Mouse (Mus musculus) regulatory T cell (primary cell): ENCODE measurements around the gene Ccdc122.
"Not testable (repeated sequence)": the region's sequence is repeated elsewhere in the genome, so short reads cannot be mapped to it uniquely, and the experiment has no call there.

Experiments
- in situ Hi-C: fragments of 300-600 bp; cut with MboI, MseI; formaldehyde crosslinking; loops from one replicate; pipeline ENCODE4 v1.15.1; 2025; ENCODE audit warnings: high pct_unique_total_duplicates

Gene Ccdc122

DNA sequence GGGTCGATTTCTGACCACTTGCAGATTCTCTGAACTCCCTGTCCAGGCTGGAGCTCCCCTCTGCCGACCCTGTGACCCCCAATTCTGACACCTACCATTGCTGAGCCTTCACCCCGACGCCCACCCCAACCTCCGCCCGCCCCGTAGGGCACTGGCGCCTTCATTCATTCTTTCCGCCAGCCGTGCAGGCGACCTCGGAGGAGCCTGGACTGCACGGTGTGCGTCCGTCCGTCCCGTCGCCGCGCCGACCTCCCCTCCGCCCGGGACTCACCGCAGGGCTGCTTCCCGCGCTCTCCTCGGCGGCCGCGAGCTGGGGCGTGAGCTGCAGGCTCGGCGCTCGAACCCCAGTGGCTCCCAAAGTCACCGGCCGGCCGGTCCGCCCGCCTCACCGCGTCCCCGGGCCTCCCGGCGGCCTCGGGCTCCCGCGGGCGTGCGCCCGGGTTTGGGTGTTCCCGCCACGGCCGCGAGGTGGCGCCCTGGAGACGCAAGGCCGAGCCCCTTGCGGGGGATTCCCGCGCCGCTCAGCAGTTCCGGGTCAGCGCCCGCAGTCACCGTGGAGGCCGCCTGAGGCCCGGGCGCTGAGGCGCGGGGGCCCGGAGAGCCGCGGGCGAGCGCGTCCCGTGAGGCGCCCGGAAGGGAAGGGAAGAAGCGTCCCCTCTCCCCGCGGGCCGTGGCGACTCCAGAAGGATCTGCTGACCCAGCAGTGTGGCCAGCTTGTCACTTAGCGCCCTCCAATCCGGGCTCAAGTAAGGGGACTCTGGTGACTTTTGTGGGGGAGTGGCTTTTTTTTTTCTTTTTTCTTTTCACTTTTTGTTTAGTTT, at the start of gene Ccdc122, which contains the start of gene Lacc1:
Ccdc122 (plus strand) TSS at position 547 of the 821 bp plus-strand sequence.
Lacc1 (minus strand) TSS at position 679 of the 821 bp plus-strand sequence.
- in situ Hi-C loops = no loop called here

GRCm38 (mm10) chr14:76990351-76990750, 46.2 kb upstream of the Ccdc122 start:
- in situ Hi-C loops = not testable (repeated sequence)

DNA sequence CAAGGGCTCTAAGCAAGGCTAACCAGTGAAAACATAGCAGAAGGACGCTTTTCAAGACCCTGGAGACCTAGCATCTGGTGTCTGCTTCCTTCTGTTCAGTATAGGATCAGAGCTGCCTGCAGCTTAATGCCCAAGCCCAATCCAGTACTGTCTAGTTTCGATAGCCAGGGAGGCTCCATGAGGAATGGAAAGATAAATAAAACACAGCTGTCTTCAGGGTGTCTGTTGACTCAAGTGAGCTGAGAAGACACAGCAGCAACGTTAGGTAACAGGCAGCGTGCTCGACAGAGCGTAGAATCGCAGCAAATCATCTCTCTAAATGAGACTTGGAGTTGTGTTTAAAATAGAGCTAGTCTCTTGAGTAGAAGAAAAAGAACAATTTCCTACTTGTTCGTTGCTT, 31.8 kb upstream of the Ccdc122 start:
- in situ Hi-C loops = loop anchor here (5.0 to 25.0 kb wide), 3 partner anchors 132 to 842 kb away; no protein-coding TSS in a partner anchor

DNA sequence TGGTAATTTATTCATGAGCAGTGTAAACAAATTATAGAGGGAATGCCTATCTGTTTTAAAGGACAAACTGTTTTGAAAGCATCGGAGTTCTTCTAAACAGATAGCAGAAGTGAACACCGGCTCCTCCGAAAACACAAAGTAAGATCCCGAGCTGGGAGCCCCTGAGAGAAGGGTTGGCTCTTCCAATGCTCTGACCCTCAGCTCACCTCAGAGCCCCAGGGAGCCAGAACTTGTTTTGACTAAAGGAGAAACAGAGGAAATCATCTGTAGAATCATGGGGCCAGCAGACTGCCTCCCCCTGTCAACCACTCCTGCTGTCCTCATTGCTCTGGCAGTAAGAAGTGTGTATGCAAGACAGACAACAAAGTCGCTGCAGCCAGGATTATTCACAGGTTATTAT, 31.0 kb upstream of the Ccdc122 start:
- in situ Hi-C loops = loop anchor here (5.0 to 25.0 kb wide), 3 partner anchors 133 to 843 kb away; no protein-coding TSS in a partner anchor

DNA sequence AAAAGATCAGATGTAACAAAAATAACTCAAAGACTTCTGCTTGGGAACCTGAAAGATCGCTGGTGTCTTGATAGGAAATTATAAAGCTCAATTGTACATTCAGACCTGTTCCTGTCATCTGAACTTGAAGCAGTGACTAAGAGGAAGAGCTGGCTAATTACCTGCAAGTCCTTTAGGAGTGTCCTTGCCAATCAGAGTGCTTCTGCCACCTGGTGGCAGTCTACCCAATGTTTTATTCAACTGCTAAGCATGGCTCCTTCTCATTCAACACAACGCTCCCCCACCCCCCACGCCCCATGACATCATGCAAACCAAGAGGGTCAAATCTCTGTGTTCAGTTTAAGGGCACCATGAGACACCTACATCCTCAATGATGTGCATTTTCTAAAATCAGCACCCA, 28.3 kb upstream of the Ccdc122 start:
- in situ Hi-C loops = loop anchor here (5.0 to 25.0 kb wide), 3 partner anchors 136 to 846 kb away; no protein-coding TSS in a partner anchor

DNA sequence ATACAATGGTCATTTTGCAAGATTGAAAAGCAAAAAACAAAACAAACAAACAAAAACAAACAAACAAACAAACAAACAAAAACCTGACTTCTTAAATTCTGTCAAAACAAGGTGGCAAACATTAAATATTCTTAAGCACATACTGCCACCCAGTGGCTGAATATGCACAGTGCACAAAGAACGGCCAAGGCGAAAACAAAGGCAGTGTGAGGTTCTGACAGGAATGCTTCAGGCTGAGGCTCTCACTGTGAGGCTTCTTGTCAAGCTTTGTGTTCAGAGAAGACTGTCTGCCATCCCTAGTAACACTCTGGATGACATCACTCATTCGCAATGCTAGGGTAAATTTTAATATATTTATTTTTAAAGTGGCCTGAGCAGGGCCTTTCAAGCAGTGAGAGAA, 24.8 kb upstream of the Ccdc122 start:
- in situ Hi-C loops = loop anchor here (25.0 kb wide), 1 partner anchor 850 kb away; no protein-coding TSS in a partner anchor

GRCm38 (mm10) chr14:77016783-77017182, 19.8 kb upstream of the Ccdc122 start:
- in situ Hi-C loops = loop anchor here (25.0 kb wide), 1 partner anchor 854 kb away; no protein-coding TSS in a partner anchor

DNA sequence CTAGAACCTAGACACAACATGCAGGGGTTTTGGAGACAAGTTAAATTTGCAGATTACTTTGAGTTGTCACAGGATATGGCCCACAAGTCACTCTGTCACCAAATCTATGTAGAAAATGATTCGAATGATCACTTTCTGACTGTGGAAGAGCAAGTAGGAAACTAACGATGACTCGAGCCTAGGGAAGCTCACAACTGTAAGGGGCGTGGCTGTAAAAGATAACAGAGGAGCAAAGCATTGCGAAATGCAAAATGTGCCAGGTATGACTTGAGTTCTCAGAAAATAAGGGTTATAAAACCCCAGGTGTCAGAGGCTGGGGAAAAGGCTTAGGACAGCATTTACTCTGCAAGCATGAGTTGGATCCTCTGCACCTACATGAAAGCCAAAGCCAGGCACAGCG, 19.4 kb upstream of the Ccdc122 start:
- in situ Hi-C loops = loop anchor here (25.0 kb wide), 1 partner anchor 855 kb away; no protein-coding TSS in a partner anchor

DNA sequence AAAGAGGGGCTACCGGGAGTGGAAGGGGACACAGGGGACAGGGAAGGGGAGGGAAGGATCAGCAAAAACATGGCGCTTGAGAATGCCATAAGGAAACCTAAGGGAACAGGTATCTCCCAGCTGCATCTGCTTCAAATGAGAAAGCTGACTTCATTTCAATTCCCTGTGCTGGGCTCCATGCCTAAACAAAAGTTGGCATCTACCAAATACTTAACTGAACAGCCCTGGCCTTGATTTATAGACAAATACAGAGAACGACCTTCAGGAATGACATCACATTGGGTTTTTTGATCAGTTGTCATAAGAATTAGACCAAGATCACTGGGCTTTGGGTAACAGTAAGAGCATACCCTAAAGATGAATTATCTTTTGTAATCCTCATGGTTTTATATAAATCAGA, 12.1 kb upstream of the Ccdc122 start:
- in situ Hi-C loops = loop anchor here (25.0 kb wide), 1 partner anchor 862 kb away; no protein-coding TSS in a partner anchor

GRCm38 (mm10) chr14:77029319-77030054, 7.1 kb upstream of the Ccdc122 start:
- in situ Hi-C loops = no loop called here

DNA sequence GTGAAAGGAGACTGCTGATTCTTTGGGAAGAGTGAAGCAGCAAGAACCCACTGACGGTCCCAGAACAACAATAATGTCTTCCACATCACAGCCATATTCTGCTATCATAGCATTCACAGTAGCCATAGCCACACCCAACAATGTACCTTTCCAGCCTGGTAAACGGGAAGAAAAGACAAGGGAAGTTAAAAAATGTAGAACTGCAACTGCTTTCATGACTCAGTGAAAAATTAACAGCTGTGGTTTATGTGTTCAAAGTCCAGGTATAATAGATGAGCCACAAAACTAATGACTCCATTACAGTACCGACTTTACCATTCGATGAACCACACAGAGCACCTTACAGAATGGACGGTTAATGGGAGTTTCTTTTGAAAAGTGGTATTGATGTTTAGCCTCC, 5.8 kb upstream of the Ccdc122 start:
- in situ Hi-C loops = no loop called here

- in situ Hi-C loops = no loop called here
Observed at GRCm38 (mm10) chr14:77032433-77032832, 4.1 kb upstream of the Ccdc122 start.

GRCm38 (mm10) chr14:77033391-77033790, 3.2 kb upstream of the Ccdc122 start:
- in situ Hi-C loops = no loop called here

DNA sequence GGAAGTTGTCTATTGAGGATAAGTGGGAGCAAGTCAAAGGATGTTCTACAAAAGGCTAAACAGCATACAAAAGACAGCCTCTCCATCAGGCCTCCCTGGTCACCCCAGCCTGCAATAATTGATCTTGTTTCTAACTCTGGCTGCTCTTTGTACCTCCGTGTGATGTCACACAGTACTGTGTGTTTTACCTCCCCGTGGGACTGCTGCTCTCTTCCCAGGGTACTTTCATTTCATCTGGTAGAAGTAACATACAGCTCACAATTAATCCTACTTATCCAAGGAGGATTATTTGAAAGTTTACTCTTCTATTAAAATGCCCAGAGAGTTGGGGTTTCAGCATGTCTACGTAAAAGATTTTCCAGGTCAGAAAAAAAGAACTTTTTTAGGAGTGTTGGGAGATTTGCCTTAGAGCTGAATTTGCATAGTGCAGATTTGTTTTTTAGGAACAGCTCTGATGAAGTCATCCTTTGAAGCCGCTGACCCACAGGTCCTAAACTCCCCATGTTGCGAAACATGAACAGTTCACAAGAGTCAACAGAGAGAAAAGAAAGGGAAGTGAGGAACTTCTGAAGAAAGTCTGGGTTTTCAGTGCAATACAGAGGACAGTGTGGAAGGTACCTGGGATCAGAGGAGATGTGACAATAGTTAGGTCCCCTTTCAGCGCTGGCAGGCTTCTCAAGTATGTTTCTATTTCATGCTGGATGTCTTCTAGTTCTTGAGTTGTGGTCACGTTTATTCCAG, 2.2 kb upstream of the Ccdc122 start:
- in situ Hi-C loops = no loop called here

DNA sequence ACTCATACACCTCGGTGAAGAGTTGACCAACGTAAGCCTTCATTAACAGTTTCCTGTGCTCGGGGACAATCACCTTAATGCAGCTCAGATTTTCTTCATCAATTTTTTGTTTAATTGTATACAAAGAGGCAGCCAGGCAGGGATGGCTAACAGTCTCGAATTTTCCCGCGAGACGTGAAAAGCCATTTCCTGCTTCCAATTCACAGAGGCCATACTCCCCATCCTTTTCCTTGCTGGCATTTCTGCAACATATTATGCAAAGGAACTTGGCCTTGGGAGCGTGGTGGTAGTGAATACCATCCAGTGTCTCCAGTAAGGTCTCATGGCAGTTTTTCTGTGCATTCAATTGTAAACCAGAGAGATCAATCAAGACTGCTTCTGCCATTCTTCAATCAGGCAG, 1.6 kb upstream of the Ccdc122 start:
- in situ Hi-C loops = no loop called here

DNA sequence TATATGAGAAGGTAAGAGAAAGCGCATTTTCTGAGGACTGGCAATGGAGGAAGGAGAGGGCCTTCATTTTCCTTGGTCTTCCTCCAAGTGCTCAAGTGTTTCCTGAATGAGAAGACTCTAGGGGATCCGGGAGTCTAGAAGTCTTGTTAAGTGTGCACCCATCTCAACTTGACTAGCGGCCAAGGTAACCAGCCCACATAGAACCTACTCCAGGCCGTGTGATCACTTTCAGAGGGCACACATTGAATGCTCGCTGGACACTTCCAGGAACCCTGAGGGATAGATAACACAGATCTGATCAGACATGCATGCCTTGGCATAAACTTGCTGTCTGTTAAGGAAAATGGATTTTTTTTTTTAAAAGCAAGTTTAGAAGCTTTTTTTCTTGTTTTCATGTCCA, 758 bp downstream of the Ccdc122 start:
- in situ Hi-C loops = no loop called here

DNA sequence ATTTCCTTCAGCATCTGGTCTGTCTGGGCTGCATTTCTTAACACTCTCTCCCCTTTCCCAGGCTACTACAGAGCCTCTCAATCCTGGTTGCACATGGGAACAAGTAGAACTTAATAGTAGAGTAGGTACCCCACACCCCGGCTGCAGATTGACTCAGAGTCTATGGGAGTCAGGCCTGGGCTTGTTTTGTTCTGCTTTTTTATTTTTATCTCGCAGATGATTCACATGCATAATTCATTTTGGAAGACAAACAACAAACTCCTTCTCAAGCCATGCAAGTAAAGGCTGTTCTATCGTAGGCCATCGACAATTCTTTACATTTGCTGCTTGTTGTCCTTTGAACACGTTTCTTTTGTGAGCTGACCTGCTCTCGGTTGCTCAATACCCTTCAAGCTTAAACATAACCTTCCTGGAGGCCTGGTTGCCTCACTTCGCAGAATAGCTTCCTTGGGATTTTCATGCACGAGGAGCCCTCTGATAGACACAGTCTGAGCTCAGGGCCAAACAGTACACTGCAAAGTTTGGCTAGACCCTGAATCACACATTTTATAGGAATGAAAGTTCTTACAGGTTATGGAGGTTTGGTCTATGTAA, 1.4 kb downstream of the Ccdc122 start:
- in situ Hi-C loops = no loop called here

GRCm38 (mm10) chr14:77053288-77053687, 16.7 kb downstream of the Ccdc122 start:
- in situ Hi-C loops = no loop called here

DNA sequence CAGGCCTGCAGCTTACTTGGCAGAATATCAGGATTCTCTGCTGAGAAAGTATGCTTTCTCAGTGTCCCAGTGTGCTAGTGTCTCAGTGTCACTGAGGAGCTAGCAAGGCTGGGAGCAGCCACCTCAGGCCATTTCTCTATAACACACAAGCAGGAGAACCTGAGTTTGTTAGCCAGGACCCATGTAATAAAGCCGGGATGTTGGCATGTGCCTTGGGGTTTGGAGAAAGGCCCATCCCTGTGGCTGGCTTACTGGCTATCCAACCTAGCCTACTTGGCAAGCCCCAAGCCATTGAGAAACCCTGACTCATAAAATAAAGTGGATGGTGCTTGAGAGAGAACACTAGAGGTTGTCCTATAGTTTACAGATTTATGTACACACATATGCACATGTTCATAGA, 32.8 kb downstream of the Ccdc122 start:
- in situ Hi-C loops = no loop called here

DNA sequence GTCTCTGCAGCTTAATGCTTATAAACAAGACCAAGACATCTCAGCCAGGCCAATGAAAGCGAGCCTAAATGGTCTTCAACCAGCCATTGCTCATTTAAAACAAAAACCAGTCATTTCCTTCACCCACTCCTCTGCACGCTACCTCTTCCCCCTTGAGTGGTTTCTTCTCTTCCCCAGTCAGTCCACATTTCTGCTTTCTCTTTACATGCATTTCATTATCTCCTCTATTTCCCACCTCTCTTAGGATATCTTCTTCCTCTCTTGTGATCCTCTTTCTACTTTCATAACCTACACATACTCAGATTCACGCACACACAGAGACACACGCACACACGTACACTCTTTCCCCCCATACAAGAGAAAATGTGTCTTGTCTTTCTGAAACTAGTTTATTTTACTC, 44.7 kb downstream of the Ccdc122 start:
- in situ Hi-C loops = no loop called here

- in situ Hi-C loops = no loop called here
Observed at GRCm38 (mm10) chr14:77100285-77100684, 63.7 kb downstream of the Ccdc122 start.
